Mouse (Mus musculus): ENCODE measurements around the gene Dennd5b.
A peak's percentile ranks its signal among the peaks of the same experiment; 100 is the strongest.
"Not testable (repeated sequence)": the region's sequence is repeated elsewhere in the genome, so short reads cannot be mapped to it uniquely, and the experiment has no call there.

Gene Dennd5b

DNA sequence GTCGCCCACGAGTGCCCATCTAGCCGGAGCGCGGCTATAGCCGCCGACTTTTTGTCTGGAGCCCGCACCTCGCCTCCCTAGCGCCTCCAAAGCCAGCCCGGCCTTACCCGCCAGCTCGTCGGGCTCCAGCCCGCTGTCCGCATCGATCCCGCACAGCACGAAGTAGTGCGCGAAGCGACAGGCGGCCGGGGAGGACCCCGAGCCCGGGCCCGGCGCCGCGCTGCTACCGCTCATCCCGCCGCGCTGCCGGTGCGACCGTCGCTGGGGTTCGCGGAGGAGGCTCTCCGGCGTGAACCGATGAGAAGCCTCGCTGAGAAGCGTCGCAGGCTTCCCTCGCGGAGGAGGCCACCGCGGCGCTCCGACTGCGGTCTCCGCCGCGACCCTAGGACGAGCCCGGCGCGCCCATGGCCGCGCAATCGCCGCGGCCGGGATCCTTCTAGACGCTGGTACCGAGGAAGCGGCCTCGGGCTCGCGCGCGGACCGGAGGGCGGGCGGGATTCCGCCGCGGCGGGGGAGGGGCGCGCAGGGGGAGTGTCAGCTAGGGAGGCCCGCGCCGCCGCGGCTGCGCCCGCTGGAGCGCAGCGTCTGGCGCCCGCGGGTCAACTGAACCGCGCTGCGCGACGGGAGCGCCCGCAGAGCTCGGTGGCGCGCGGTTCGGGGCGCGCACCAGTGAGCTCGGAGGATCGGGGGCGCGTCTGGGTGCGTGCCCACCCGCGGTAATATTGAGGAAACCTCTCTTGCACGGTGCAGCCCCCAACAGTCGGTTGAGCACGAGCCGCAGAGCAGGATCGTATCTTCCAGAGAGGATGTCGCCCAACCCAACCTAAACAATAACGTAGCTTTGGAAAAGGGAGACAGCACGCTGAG is at the start of gene Dennd5b:
Gene Dennd5b (minus strand): TSS at position 605 of the 867 bp plus-strand sequence.
- DNase-seq (ENCODE audit: low read depth, low spot score), result peak; percentile 85

DNA sequence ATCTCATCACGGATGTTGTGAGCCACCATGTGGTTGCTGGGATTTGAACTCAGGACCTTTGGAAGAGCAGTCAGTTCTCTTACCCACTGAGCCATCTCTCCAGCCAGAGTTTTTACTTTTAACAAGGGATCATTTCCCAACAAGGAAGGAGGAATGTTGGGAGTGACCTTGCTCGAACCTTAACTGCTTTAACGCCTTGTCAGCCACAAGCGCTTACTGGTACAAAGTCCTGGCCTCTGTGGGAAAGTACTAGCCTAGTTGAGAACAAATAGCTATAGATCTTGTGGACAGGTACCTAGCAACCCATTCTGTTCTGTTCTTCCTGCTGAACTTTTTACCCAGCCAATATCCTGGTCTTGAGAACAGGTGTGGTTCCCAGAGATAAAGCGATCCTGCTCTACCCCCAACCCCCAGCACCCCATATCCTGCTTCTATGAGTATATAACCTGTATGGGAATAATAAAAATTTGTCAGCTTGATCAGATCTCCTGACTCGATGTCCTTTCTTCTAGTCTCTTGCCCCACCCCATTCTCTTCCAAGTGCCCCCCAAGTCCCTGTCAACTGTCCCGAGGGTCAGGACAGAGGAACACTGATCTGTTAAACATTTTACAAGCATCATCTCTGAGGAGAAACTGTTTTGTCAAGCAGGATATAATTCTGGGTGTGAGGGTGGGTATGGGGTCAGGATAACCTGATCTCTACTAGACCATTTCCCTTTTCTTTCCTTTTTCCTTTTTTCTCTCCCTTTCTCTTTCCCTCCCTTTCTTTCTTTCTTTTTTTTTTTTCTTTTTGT is 47.2 kb upstream of the Dennd5b start:
- no peak for DNase-seq (ENCODE audit: low read depth, low spot score)

DNA sequence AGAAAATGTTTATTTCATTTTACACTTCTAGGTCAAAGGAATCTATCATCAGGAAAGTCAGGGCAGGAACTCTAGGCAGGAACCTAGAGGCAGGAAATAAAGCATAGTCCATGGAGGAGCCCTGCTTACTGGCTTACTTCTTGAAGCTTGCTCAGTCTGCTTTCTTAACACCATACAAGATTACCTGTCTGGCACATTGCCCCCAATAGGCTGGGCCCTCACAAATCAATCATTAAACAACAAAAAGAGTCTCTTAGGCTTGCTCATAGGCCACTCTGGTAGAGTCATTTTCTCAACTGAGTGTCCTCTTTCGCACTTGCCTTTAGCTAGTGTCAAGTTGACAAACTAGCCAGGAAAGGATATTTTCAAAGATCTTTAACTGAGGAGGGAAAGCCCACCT is 43.7 kb upstream of the Dennd5b start:
- DNase-seq (ENCODE audit: low read depth, low spot score), result no peak

DNA sequence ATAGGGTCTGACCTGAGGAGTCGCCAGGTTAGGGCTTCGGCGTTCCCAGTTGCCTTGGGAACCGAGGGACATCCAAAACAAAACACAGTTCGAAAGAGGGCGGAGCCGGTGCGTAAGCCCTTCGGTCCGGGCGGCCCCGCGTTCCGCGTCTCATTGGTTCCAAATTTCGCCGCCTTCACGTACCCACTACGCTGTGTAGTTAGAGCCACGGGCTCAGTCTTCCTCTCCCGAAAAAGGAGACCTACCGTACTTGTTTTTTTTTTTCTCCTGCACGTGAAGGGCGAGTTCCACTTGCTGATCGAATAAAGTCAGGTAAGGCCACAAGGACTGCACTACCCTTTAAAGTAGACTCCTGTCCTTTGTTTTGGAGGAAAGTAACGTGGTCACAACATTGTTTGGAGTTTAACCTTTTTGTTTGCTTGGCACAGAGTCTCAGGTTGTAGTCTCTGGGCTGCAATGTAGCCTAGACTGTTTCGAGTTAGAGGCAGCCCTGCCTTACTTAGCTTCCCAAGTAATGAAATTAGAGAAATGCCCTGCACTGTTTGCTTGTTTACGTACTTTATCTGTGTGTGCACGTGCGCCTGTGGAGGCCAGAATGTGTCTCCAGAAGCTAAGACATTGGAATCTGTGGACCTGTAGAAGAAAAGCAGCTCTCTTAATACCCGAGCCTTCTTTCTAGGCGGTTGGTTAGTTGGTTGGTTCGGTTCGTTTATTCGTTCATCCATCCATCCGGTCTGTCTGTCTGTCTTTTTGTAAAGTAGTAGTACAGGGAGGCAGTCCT is 40.1 kb upstream of the Dennd5b start:
- DNase-seq (ENCODE audit: low read depth, low spot score), result peak; percentile 95

DNA sequence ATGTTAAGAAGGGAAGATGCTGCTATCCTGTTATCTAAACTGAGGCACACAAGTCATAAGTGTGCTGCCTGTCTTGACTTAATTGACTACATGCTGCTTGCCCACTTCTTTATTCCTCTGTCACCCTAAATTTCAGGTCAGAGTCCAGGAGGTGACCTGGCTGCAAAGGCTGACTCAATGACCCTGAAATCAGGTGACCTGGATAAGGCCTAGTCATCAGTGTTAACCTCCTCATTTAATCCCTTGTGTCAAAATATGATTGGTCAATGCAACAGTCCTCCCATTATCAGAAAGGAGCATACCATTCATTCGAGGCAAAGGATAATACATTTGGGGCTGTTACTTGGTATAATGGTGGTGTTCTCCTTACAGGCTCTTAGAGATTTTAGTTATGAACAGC is 38.0 kb upstream of the Dennd5b start, which contains the start of gene Etfbkmt:
Gene Etfbkmt (plus strand): TSS at position 379 of the 400 bp plus-strand sequence.
- DNase-seq (ENCODE audit: low read depth, low spot score), result no peak

DNA sequence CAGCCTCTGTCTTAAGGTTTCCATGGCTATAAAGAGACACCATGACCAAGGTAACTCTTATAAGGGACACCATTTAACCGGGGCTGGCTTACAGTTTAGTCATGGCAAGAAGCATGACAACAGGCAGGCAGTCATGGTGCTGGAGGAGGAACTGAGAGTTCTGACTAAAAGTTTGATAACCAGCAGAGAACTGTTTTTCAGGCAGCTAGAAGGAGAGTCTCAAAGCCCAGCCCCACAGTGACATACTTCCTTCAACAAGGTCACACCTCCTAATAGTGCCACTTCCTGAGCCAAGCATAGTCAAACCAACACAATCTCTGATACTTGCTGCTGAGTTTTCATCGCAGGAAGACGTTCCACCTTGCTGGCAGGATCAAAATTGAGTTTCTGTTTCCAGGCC is 37.5 kb upstream of the Dennd5b start:
- peak; percentile 64 for DNase-seq (ENCODE audit: low read depth, low spot score)

DNA sequence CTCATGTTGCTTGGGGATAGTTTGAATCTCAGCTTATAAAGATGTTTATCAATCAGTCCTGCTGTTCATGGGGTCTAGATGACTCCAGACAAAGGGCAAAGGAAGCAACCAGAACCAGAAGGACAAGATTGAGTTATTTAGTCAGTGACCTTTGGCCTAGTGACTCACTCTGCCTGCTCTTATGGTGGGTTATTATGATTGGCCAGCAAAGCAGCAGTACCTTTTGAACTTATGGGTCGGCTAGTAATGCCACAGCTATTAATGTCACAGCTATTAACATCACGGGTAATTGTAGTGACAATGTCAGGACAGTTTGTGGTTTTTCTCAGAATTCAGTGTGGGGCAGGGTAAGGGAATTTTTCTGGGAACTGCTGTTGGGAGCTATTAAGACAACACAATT is 36.5 kb upstream of the Dennd5b start:
- DNase-seq (ENCODE audit: low read depth, low spot score), result no peak

DNA sequence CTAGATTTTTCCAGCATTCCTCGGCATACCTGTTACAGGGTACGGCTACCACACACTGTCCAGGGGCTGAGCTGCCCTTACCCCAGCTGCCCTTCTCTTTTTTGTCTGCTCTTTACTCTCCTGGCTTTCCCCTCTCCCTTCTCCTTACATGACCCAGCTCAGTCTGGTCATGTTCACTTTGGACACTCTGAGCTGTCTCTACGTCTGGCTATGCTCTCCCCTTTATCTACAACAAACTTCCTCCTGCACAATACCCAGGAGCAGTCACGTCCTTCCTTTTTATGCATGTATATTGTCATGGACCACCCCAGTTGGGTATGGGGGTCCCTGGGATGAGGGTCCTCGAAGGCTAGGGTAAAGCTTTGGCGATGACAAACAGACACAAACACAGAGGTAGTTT is 34.2 kb upstream of the Dennd5b start:
- no peak for DNase-seq (ENCODE audit: low read depth, low spot score)

DNA sequence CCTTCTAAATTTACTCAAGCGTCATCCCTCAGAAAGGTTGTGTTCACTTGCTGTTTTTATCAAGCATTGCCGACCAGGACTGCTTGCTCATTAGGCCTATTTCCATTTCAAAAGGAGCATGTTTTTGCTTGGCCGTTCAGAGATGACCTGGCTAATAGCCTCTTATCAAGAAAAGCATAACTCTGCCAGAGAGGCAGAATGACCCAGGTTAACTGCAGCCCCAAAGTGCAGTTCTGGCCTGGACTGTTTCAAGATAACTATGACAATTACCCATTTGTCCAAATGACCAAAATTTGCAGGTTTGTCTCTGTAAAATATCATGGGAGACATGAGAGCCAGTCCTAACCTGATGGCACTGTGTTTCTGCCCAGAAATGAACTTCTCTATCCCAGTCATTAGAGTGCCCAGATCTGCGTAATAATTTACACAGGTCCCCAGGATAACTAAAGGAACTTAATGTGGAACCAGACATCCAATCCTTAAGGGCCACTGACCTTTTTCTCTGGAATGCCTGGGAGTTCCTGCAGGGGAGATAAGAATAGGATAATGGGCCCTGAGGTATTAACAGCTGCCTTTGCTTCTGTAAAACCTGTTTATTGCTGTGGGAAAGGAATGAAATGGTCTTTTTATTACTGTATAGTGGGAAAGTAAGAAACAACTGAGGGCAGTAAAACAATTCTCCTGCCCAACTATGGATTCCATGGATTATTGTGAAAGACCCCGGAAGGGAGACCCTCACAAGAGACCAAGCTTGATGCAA is 33.1 kb upstream of the Dennd5b start:
- no peak for DNase-seq (ENCODE audit: low read depth, low spot score)

DNA sequence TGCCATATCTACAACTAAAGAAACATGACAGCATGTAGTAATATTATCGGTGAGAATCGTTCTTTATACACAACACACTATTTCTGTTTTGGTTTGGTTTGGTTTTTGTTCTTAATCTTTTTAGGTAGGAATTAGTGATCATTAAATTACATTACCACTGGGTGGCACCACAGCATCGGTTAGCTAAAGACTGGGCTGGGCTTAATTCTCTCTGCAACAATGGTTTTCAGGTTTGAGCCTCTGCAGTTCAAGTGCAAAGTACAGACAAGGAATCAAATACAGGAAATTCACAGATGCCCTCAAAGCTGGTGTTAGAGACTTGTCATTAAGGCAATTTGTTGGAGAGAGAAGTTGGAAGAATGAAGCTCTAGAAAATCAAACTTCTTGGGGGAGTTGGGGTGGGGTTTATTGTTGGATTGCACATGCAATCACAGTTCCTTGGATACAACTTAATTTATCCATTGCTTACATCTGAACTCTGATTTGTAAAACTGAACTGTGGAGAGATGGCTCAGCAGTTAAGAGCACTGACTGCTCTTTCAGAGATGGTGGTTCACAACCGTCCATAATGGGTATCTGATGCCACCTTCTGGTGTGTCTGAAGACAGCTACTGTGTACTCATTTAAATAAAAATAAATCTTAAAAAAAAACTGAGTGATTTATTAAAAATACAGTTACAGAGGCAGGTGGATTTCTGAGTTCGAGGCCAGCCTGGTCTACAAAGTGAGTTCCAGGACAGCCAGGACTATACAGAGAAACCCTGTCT is 31.0 kb upstream of the Dennd5b start:
- DNase-seq (ENCODE audit: low read depth, low spot score), result peak; percentile 88

DNA sequence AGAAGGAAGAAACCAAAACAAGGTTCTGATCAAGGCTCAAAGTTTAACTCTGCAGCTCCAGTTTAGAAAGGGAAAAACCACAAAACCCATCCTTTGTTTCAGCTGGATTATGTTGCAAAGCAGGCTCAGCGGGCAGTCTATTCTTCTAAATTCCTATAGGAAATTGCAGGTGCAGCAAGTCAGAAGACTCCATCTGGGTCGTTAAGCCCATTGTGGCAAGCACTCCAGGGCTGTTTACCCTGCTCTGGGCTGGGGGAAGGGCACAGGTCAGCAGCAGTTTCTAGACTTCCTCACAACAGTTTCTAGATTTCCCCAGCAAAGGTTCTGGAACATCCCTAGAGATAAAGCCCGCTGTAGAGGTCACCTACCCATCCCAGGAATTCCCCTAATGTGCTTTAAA is 29.6 kb upstream of the Dennd5b start:
- DNase-seq (ENCODE audit: low read depth, low spot score), result no peak

DNA sequence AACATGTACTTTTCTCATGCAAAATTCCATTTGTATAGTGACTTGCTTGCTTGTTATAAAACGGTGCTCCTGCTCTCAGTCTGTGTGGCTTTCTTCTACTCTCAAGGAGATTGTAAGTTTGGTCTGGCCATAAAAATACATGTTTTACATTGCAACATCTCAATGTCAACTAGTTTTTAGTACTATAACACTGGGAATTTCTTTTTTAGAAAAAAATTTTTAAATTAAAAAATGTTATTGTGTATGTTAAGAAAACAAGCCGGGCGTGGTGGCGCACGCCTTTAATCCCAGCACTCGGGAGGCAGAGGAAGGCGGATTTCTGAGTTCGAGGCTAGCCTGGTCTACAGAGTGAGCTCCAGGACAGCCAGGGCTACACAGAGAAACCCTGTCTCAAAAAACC is 28.4 kb upstream of the Dennd5b start, which contains the start of gene Gm10203:
Gene Gm10203 (plus strand): TSS at position 301 of the 400 bp plus-strand sequence.
- DNase-seq (ENCODE audit: low read depth, low spot score), result not testable (repeated sequence)

DNA sequence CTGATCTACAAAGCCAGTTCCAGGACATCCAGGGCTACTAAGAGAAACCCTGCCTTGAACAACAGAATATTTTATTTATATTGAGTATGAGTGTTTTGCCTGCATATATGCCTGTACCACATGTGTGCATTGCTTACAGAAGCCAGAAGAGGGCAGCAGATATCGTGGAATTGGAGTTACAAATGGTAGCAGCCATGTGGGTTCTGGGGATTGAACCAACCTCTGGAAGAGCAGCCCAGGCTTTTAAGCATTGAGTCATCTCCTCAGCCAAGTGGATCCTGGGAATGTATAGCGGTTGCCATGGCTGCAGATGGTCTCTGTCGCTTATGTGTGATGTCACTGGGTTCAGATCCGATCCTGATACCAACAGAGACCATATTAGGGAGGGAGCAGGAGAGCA is 25.2 kb upstream of the Dennd5b start:
- DNase-seq (ENCODE audit: low read depth, low spot score), result peak; percentile 77

DNA sequence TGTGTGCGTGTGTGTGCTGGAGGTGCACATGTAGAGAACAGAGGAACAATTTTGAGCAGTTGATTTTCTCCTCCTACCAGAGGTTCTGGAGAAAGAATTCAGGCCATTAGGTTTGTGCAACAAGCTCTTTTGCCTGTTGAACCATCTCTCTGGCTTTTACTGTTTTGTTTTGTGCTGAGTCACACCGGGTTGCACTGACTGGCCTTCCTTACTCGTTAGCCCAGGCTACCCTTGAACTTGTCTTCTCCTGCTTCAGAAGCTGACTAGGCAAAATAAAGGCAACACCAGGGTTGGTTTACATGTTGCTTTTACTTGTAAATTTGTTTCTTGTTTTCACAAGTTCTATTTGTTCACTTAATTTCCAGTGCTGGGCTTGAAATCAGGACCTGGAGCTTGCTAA is 21.6 kb upstream of the Dennd5b start:
- DNase-seq (ENCODE audit: low read depth, low spot score), result no peak

DNA sequence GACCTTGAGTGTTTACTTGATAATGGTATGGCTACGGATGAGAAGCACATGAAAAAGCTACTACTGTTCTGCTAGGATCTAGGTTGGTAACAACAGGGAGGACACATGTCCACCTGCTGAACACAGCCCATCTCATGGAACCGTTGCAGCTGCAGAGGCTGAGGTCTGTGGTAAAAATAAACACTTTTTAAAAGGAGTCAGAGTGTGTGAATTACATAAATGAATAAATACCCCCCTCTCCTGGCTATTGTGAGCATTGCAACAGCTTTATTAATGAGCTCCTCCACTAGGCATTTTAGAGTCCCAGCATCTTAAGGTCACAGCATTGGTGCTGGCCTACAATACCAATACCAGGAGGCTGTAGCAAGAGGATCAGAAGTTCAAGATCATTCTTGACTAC is 18.4 kb upstream of the Dennd5b start:
- peak; percentile 84 for DNase-seq (ENCODE audit: low read depth, low spot score)

DNA sequence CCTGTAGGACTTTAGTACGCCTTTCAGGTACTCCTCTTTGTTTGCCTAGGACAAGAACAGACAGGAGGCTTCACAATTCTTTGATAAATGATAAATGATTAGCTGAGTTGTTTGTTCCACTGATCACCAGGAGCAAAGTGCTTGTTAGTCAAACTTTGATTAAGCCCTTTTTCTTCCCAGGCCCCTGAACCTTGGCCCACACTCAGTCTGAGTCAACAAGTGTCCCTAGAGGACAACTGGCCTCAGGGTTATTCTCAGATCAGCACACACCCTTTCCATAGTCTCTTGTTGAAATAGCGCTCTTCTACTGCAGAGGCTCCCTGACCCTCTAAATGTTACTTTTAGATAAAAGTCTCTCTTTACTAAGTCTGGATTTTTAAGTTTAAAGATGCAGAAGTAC is 17.5 kb upstream of the Dennd5b start:
- peak; percentile 24 for DNase-seq (ENCODE audit: low read depth, low spot score)

DNA sequence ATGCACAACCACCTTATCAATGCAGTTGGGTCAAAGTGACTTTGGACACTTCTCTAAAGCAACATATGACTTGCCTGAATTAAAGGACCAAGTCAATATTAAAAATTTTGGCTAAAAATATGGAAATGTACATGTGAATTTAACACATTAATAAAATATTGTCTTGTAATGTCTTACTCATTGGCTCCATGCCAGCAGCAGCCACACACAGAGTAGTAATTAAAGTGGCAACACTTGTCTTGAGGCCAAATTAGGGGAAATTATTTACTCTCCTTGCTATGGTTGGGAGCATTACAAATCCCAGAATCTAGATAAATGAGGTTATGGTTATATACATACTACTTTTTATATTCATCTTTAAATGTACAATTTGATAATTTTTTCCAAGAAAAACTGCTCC is 15.5 kb upstream of the Dennd5b start:
- DNase-seq (ENCODE audit: low read depth, low spot score), result no peak

DNA sequence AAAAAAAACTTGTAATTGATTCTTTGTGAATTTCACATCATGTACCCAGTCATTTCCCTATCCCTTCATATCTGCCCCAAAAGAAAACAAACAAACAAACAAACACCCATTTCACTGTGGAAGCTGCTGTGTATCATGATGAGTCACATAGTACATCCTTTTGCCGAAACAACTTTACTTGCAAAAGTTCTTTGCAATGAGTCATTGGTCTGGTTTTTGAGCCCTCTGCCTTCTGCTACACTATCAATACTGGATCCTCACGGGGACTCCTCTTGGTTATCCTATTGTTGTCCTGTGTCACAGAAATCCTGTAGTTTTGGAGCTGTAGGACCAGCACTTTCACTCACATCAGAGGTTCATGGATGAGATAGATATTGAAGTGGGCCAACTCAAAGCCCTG is 7.4 kb upstream of the Dennd5b start:
- no peak for DNase-seq (ENCODE audit: low read depth, low spot score)

DNA sequence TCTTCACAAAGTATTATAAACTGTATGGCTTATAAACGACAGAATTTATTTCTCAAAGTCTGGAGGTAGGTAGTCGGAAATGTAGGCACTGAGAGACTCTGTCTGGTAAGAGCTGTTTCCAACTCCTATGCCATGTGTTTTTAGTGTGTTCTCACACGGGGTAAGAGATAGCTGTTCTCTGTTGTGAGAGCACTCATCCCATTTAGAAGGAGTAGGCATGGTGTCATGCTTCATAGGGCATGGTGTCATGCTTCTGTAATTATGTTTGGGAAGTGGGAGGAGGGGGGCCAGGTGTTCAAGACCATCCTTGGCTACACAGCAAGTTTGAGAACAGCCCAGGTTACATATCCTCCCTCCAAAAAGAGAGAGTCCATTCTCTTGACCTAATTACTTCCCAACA is 6.1 kb upstream of the Dennd5b start:
- DNase-seq (ENCODE audit: low read depth, low spot score), result no peak

DNA sequence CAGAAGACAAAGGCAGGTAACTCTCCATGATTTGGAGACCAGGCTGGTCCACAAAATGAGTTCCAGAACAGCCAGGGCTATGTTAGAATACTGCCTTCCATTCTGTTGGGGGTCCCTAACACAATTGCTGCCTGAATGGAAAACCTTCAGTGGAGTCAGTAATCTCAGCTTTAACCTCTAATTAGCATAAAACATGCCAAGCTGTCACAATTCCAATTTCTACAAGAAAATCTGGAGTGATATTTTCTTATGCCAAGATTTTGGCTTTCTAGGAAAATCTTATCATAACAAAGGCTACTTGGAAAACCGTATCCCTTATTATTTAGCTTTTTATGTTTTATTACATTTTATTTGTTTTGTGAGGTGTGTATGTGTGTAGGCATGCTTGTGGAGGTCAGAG is 2.0 kb upstream of the Dennd5b start:
- no peak for DNase-seq (ENCODE audit: low read depth, low spot score)

DNA sequence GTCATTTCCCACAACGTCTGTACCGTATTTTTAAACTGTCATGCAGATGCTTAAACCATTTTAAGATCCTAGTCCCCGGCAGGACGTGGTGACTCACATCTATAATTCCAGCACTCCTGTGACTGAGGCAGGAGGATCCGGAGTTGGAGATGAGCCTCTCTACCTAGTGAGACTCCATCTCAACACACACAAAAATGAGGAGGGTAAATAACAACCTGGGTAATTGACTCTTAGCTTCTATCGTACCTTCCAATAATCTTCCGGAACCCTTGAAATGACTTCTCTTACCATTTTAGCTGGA is 413 bp upstream of the Dennd5b start:
- no peak for DNase-seq (ENCODE audit: low read depth, low spot score)
